Mouse (Mus musculus) layer of hippocampus, adult 18-20 months (tissue): Measurements from ENCODE around the gene Dcakd. TPM values are rescaled to one million over a fixed set of nuclear protein-coding genes. Genes with fewer than 3 reads are reported as not detected.

Experiments
- DNase-seq, 2 experiments: peaks; one replicate each; pipeline ENCODE4 v3.0.0; 2022; ENCODE audit warnings: low spot score in 2 of 2
- total RNA-seq, 2 experiments: library from RNA; stranded (reverse); gene quantifications; 2 replicates each; pipeline ENCODE4 v1.2.3; 2021

Gene Dcakd
- total RNA-seq, 2 experiments from 2014 or later = 68.9 to 69.0 TPM

DNA sequence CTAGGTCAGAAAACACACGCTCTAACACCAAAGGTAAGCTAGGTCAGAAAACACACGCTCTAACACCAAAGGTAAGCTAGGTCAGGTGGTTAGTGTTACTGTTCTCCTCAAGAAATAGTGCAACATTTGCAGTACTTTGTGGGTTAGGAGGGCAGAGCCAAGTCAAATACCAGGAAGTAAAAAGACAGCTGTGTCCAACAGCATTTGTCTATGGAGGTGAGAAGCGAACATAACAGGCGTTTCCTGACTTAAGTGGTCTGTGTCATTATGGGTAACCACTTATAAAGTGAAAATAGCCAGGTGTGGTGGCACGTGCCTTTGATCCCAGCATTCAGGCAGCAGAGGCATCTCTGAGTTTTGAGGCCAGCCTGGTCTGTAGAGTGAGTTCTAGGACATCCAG is 21.5 kb upstream of the Dcakd start:
- no peak for DNase-seq

GRCm38 (mm10) chr11:103046286-103046685 is 18.2 kb upstream of the Dcakd start:
- no peak for DNase-seq

DNA sequence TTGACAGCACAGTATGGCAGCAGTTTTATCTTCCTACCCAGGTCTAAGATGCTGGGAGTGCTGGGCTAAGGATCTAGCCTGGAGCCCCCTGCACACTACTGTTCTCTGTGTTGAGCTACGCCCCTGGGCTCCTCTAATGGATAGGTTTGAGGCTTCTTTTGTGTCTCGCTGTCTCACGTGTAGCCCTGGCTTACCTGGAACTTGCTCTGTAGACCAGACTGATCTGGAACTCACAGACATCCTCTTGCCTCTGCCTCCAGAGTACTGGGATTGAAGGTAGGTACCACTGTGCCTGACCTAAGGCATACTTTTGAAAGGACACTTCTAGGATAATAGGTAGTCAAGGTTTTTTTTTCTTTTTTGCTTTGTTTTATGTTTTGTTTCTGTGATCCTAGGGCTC is 15.8 kb upstream of the Dcakd start:
- DNase-seq = no peak

- DNase-seq = no peak
These were observed 14.7 kb upstream of the Dcakd start for GRCm38 (mm10) chr11:103042828-103043227.

DNA sequence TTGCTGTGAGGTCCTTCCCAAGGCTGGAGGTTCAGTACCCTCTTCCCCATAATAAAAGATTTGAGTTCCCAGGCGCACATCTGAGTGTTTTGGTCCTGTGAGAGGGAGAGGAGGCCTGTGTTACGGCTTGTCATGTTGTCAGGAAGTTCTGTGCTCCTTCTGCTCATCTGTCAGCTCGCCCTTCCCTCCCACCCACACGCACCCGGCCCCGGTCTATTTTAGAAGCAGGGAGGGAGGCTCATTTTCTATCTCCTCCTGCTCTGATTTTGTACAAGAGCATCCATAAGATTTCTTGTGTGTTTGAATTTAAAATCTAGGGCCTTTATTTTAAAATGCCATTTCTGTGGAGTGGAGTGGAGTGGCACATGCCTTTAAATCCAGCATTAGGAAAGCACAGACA is 9.9 kb upstream of the Dcakd start:
- peak in 1 of 2 experiments; percentile 79 for DNase-seq

GRCm38 (mm10) chr11:103036881-103037465 is 8.8 kb upstream of the Dcakd start:
- DNase-seq = no peak

- DNase-seq = no peak
These were observed 6.9 kb upstream of the Dcakd start for GRCm38 (mm10) chr11:103035007-103035406.

- peak in 1 of 2 experiments; percentile 71 for DNase-seq
These were observed 4.9 kb upstream of the Dcakd start for GRCm38 (mm10) chr11:103033030-103033429.

DNA sequence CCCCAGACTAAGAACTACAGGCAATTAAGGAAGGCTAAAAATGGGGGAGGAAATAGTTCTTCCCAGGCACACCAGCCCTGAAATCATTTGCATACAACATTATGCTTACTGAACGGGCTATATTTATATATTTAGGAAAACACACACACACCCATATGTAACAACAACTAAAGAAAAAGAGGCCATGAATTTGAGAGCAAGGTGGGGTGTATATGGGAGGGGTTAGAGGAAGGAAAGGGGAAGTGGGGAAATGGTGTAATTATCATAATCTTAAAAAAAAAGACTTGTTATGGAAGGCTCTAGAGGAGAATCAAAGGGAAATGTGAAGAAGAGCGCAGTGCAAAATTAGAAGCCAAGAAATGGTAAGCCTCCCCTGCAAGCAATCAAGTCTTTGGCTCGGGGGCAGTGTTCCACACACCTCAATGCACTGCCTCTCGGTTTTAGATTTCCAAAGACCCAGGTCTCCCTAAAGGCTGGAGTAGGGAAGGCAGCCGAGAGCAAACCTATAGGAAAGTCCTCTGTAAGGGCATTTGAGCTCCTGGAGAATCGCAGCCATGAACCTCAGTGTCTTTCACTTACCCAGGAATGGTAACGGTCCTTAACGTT is 460 bp downstream of the Dcakd start:
- DNase-seq = no peak

- no peak for DNase-seq
These were observed 1.2 kb downstream of the Dcakd start for GRCm38 (mm10) chr11:103026901-103027300.

DNA sequence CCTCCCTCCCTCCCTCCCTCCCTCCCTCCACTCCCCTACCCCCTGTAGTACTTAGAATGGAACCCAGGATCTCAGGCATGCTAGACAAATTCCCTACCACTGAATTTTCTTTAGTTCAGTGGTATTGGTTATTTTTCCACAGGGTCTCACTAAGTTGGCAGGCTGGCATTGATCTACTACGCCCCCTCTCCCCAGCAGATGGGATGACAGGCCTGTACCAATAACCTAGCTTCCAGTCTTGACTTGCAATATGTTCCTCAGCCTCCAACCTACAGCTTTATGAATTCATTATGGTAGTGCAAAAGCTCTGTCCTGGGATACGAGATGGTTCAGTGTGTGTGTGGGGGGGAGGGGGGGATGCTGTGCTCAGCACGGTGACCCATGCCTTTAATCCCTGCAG is 4.2 kb downstream of the Dcakd start:
- peak in 1 of 2 experiments; percentile 88 for DNase-seq

DNA sequence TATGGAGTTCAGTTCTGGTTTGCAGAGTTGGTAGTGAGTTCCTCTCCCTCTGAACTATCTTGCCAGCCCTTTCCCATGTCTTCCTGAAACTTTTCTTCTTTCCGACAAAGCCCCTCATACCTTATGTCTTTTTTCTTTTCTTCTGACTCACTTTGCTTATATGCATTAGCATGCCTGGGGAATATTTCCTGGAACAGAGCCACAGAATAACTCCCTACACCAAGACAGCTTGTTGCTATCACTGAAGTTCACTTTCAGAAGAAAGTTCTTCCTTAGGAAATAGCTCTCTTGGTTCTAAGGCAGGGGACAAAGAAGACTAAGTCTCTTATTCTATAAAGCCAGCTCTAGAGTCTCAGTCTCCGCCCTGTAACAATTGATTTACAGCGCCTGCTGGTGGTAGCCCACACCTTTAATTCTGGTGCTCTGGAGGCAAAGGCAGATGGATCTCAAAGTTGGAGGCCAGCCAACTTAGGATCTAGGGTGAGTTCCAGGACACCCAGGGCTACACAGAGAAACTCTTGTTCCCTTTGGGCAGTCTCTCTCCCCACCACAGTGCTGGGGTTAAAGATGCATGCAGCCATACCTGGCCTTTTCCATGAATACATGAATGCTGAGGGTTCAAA is 7.3 kb downstream of the Dcakd start:
- no peak for DNase-seq

DNA sequence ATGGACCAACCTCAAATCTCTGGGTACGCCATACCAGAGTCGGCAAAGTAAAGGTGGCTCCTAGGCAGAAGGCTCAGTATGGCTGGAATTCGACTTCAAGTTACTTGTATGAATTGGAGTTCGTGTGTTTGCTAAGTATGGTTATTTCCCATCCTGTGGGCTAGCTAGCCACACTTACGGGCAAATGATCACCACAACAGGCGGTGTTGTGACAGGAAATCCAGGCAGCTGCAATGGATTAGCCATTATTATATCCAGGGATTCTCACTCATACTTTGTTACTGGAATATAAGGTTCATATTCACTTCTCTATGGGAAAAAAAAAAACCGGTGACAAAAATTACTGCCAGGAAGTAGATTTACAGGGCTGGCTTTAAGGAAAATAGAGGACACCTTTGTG is 8.8 kb downstream of the Dcakd start:
- no peak for DNase-seq

DNA sequence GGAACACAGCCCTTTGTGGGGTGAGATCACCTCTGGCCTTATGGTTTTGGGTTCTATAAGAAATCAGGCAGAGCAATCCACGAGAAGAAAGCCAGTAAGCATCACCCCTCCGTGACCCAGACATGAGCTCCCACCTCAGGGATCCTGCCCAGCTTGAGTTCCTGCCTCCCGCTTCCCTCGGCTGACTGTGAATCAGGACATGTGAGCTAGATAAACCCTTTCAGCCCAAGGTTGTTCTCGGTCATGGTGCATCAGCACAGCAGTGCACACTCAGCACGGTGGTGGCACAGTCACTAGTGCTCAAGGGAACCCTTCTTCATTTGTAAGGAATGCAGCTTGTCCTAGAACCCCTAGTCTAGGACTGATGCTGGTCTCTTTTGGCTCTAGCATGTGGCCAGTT is 9.3 kb downstream of the Dcakd start:
- no peak for DNase-seq

- DNase-seq = no peak
These were observed 10.5 kb downstream of the Dcakd start for GRCm38 (mm10) chr11:103017661-103018060.

- peak; percentile 95 to 97 for DNase-seq
These were observed 11.2 kb downstream of the Dcakd start for GRCm38 (mm10) chr11:103016930-103017329.

DNA sequence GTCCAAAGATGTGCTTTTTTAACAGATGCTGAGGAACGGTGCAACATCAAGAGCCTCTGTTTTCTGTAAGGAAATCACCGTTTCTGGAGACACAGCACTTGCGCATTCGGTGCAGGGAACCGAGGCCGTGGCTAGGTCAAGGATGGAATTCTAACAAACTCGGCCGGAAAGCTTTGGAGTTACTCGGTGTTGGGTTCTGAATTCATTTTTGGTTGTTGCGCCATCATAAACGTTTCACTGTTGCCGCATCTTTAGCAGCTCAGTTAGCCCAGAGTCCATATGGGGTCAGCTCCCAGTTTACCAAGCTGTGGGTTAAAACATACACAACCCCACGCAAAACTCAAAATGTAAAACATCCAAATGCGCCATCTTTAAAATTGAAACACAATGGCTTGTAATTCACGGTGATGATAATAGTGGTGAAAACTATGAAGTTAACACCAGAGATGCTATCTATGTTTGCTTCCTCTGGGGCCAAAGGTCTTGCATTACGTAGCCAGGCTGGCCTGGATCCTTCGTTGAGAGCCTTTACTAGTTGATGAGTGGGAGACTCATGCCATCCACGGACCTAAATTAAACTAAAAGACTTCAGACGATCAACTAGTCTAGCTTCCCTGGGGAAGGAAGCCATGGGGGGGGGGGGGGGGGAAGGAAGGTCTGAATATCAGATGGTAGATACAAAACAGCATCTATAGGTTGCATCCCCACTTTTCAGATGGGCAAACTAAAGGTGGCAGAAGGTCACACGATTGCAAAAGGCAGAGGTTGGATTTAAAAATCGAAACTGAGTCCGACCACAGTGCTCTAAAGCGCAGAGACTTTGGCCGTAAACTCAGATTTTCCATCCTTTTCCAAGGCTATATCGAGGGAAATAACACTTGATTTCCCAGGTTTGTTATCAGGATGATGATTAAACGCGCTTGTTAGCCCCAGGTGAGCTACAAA is 12.0 kb downstream of the Dcakd start:
- no peak for DNase-seq

GRCm38 (mm10) chr11:103011206-103011497 is 17.0 kb downstream of the Dcakd start:
- DNase-seq = no peak

GRCm38 (mm10) chr11:103010454-103011205 is 17.5 kb downstream of the Dcakd start:
- no peak for DNase-seq

GRCm38 (mm10) chr11:103009208-103009607 is 18.9 kb downstream of the Dcakd start:
- no peak for DNase-seq

DNA sequence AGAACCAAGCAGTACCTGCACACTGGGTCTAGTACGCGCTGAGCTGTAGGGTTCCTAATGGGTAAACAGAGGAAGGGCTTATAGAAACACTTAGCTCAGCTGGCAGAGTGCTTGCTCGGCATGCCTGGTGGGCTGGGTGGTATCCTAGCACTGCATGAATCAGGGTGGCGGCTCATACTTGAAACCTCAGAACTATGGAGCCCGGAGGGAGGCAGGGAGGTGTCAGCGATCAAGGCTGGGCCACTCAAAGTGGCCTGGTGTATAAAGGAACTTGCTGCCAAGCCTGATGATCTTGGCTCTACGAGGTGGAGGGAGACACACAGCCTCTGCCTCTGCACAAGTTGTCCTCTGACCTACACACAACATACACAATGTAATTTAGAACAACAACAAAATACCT is 19.6 kb downstream of the Dcakd start:
- no peak for DNase-seq
